Mouse (Mus musculus) lung, postnatal 36 days (tissue): ENCODE measurements at regions not wholly inside any gene's neighbourhood (a gene's known extent, or its start where the extent isn't known, plus 50 kb on each side); places are given as distances from the start of the nearest gene placed in this dataset.
A peak's percentile ranks its signal among the peaks of the same experiment; 100 is the strongest.

Source experiments
- DNase-seq: peaks from one replicate; pipeline ENCODE4 v3.0.0; 2022; ENCODE audit warnings: mixed read lengths

- no peak for DNase-seq
Observed at GRCm38 (mm10) chrX:129272135-129272534, 477.4 kb upstream of the Diaph2 start.

- peak; percentile 8 for DNase-seq
Observed at GRCm38 (mm10) chrX:129303987-129304386, 445.6 kb upstream of the Diaph2 start.

GRCm38 (mm10) chrX:129309380-129309779 is 440.2 kb upstream of the Diaph2 start:
- DNase-seq = no peak

- no peak for DNase-seq
Observed at GRCm38 (mm10) chrX:129329441-129329840, 420.1 kb upstream of the Diaph2 start.

- DNase-seq = no peak
Observed at GRCm38 (mm10) chrX:129332810-129333209, 416.7 kb upstream of the Diaph2 start.
